Mouse (Mus musculus): Measurements from ENCODE around the gene Gm266. TPM values are rescaled to one million over a fixed set of nuclear protein-coding genes. Genes with fewer than 3 reads are reported as not detected.
A peak's percentile ranks its signal among the peaks of the same experiment; 100 is the strongest.
"Not testable (repeated sequence)": the region's sequence is repeated elsewhere in the genome, so short reads cannot be mapped to it uniquely, and the experiment has no call there.

Gm266 gene
- total RNA-seq (2021): not detected
- long read RNA-seq, experiment 1: 0 reads
- long read RNA-seq, experiment 2: 0 reads

GRCm38 (mm10) chr12:111485652-111486306, at the start of gene Gm266:
Gene Gm266 (minus strand): TSS chr12:111485823.
- peak in 1 of 2 experiments; percentile 30 for DNase-seq

GRCm38 (mm10) chr12:111535281-111535680, 49.7 kb upstream of the Gm266 start:
- DNase-seq: no peak

DNA sequence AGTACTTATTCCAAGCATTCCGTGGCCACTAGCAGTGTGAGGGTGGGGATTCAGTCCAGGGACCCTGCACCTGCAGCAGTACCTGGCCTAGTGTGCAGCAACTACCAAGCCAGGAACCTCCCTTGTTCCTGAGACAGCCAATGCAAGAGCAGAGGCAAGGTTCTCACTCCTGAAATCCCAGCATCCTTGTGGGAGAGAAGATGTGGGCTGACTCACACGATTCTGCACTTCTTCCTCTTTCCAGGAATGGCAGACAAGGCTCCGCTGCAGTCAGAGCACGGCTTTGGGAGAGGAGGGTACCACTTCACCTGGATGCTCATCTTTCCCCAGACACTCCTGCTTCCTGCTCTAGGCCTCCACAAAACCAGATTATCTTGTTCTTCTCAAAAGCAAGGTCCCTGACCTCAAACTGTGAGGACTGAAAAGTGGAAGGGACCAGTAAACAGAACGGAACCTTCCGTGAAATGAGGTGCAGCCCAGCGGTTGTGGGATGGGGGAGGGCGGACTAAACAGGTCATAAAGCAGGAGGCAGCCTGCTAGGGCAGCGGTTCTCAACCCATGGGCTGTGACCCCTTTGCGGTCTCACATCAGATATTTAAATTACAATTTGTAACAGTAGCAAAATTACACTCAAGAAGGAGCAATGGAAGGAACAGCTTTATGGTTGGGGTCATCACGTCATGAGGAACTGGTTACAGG, 47.6 kb upstream of the Gm266 start:
- DNase-seq: no peak

GRCm38 (mm10) chr12:111529192-111529591, 43.6 kb upstream of the Gm266 start:
- no peak for DNase-seq

DNA sequence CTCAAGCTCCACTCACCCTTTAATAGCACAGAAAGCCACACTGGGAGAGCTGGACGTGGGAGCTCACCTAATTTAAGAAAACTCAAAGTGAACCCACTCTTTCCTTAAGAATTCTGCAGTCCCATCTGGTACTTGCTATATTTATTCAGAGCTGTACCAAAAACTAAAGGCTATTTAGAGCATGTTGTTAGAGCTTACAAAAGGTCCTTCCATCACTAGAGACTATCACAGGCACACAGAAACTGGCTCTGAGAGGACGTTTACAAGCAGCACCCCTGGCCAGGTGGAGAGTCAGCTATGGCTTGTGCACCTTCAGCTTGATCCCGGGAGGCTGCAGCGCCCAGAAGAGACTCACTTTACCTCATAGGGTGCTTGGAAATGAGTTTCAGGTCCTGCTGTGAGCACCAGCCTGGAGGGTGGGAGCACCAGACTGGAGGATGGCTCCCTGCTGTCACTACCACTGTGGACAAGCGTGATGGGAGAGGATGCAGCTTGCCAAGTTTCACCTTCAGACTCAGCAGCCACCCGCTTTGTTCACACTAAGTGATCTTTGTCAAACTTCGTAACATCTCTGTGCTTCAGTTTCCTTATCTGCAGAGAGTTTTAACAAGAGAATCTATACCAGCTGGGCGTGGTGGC, 42.1 kb upstream of the Gm266 start:
- no peak for DNase-seq

DNA sequence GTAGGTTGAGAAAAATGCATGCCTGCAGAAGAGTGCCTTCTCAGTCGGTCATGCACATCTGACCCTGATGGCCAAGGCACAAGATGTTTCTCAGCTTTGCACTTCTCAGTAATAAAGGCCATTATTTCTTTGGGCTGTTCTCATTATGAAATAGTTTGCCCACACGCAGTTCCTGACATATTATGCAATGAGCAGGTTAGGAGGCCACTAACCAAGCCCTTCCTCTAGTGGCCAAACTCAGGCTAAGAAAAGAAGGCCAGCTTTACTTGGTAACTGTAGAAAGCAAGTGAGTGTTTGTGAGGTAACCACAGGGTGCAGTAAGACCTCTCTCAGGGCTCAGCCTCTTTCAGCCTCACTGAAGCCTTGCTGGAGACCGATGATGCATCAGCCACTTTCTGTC, 39.3 kb upstream of the Gm266 start:
- DNase-seq: no peak

DNA sequence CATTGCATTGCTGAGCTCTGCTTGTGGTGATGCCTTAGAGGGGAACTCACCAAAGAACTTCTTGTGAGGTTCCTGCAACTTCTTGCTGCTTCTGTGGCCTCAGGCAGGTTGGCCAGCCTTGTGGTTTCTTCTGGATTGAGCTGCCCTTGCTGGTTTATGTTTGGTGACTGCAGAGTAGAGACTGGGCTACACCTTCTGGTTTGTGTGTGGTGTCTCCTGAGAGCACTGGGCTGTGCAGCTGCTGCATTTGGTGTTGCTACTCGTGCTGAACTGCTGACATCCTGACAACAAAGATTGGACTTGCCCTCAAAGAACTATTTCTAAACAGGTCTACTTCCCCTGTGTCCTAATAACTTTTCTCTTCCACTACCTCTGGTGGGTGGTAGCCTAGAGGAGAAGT, 38.8 kb upstream of the Gm266 start:
- no peak for DNase-seq

- DNase-seq: no peak
Measured at GRCm38 (mm10) chr12:111520994-111521393, 35.4 kb upstream of the Gm266 start.

GRCm38 (mm10) chr12:111519821-111520220, 34.2 kb upstream of the Gm266 start:
- DNase-seq: no peak

DNA sequence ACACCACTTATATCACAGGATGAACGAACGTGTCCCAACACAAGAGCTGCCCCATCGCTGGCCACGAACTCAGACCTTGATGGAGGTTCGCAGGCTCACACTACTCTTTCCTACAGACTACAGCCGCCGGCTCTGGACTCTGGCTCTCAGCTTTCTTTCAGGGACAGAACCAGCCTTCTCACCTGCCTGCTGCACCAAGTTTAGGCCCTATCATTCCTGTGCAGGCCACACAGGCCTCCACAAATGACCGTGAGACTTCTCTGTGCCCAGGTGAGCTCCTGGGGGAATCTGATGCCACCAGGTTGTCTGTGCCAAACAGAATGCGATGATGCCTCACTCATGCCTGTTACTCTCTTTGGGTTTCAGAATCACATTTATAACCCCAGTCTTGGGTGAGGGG, 32.8 kb upstream of the Gm266 start:
- DNase-seq: no peak

- no peak for DNase-seq
Measured at GRCm38 (mm10) chr12:111517901-111518300, 32.3 kb upstream of the Gm266 start.

DNA sequence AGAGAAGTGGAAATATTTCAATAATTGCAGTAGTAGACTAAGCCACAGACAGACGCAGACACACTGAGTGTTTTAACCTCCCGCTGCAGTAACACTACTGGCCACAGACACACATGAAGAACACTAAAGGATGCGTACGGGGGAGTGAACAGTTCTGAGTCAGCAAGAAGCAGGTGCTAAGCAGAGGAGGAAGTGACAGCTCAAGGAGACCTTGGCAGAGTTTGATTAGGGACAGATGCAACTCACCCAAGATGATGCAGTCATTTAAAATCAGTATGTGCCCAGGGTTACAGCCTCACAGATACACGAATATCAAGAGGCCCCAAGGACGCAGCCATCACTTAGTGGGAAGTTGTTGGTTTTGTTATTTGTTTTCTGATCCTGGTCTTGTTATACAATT, 31.2 kb upstream of the Gm266 start:
- DNase-seq: no peak

DNA sequence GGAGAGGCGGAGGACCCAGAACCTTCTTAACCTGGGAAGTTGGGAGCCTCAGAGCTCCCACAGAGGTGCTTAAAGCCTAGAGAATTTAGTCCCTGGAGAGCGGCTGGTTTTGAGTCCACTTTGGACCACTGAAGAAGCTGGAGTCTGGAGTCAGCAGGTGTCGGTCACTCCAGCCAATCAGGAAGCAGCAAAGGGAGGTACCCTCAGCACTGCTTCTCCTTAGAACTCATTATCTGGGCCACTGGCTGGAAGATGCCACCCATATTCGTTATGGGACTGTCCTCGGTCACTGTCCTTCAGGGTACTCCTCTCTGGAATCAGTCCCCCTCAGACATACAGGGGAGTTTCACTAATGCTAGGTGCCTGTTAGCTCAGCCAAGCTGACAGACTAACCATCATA, 30.3 kb upstream of the Gm266 start:
- no peak for DNase-seq

GRCm38 (mm10) chr12:111514874-111515649, 29.4 kb upstream of the Gm266 start:
- no peak for DNase-seq

DNA sequence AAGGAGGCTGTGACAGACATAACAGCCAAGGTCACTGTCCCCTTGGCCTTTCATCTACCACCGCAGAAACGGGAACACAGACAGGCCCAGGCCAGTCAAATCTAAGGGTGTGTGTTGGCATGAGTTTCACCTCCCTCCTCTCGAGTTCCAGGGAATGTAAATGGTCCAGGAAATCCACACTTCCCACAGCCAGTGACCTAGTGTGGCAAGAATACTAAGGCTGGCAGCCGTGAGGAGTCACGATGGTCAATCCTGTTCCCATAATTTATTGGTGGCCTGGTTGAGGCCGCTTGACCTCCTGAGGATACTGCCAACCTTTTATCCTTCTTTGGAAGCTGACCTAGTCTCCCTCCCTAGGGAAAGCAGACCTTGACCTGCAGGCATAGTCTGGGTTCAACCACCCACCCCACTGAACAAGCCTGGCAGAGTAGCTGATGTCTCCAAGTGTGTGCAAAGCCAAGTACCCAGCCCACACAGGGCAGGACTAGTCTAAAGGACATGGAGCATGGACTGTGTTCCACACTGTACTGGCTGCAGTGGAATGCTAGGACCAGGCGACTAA, 28.7 kb upstream of the Gm266 start:
- DNase-seq: no peak

DNA sequence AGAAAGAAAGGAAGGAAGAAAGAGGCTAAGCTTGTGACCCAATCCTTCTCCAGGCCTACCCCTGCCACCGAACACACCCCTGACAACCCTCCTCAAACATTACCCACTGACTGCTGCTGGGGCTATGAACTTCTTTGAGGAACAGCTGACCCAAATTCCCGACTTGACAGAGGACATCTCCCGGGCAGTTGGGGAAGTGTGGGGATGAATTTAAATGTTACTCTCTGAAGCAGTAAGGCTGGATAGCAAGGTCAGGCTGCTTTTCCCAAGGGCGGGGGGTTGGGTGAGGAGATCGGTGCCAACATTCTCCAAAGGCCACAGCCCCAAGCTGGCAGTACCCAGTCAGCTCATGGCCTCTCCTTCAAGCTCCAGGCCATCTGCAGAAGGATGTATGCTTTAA, 28.1 kb upstream of the Gm266 start:
- DNase-seq: no peak

- no peak for DNase-seq
Measured at GRCm38 (mm10) chr12:111512572-111513063, 27.0 kb upstream of the Gm266 start.

DNA sequence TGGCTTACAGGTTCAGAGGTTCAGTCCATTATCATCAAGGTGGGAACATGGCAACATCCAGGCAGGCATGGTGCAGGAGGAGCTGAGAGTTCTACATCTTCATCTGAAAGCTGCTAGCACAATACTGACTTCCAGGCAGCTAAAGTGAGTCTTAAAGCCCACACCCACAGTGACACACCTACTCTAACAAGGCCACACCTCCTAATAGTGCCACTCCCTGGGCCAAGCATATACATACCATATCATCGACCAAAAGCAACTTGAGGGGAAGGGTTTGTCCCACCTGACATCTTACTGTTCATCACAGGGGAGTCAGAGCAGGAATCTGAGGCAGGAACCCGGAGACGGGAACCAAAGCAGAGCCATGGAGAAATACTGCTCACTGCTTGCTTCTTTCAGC, 22.8 kb upstream of the Gm266 start:
- DNase-seq: not testable (repeated sequence)

GRCm38 (mm10) chr12:111507962-111508361, 22.3 kb upstream of the Gm266 start:
- DNase-seq: no peak

DNA sequence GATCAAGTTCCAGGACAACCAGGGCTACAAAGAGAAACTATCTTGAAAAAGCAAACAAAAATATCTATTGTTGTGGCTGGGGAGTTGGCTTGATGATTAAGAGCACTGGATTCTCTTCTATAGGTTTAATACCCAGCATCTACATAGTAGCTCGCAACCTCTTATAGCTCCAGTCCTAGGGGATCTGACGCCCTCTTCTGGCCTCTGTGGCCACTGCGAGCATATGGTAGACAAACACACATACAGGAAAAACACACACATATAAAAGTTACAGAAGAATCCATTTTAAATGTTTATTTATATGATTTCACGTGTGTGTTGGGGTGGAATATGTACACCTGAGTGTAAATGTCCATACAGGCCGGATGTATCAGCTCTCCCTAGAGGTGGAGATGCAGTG, 21.4 kb upstream of the Gm266 start:
- DNase-seq: no peak

- peak; percentile 93 to 98 for DNase-seq
Measured at GRCm38 (mm10) chr12:111504904-111505303, 19.3 kb upstream of the Gm266 start.

GRCm38 (mm10) chr12:111503571-111503970, 17.9 kb upstream of the Gm266 start:
- DNase-seq: no peak
